ENCODE assay signal across 9 mouse cellular contexts in genomic region chr12:24746579-24747296, GRCm38 (mm10). TPM values are rescaled to one million over a fixed set of nuclear protein-coding genes. Genes with fewer than 3 reads are reported as not detected.
DNase-seq lines count a peak whose midpoint lies in the region; ATAC-seq and TF ChIP-seq lines count a peak whose summit lies in the region.
"Had no signal": no experiment of that assay in that cellular context is flagged by ENCODE, and none has a peak within 500 bp of the region (broad histone marks: within the 10 kb centered on the region; RNA-seq: fewer than 3 reads in every experiment).

No protein-coding gene starts in this region.

- H3K4me1 ChIP-seq in intestine, embryonic 14.5 days (replicated peaks; ENCODE audit: control insufficient read depth, insufficient read depth, low read length), result peaks cover 4% of the 10 kb centered on the region; the same call in 1 of the 2 replicates
- H3K4me1 ChIP-seq in intestine, postnatal 0 days (replicated peaks; ENCODE audit: control insufficient read depth, insufficient read depth, low read length), result no peaks in the 10 kb centered on the region
- H3K4me1 ChIP-seq in embryonic facial prominence, embryonic 12.5 days, result peaks cover 15% of the 10 kb centered on the region; the same call in 1 of the 2 replicates
- peaks cover 5% of the 10 kb centered on the region for H3K4me1 ChIP-seq in hindbrain, embryonic 16.5 days (ENCODE audit: control insufficient read depth, insufficient read depth, low read depth, low read length)
- H3K4me1 ChIP-seq in midbrain, embryonic 15.5 days, result peaks cover 8% of the 10 kb centered on the region; the same call in 1 of the 2 replicates
- H3K4me1 ChIP-seq in liver, postnatal 0 days (ENCODE audit: insufficient read depth), result no peaks in the 10 kb centered on the region

- TF ChIP-seq CTCF in intestine, postnatal 0 days (IDR thresholded peaks at IDR 0.05; ENCODE audit: low read depth), result no peak
- no peak for TF ChIP-seq CTCF in liver, postnatal 0 days (IDR thresholded peaks at IDR 0.05; ENCODE audit: low read depth)

- H3K4me2 ChIP-seq in intestine, embryonic 14.5 days (ENCODE audit: low read length), result no peak overlapping the region
- no peak overlapping the region for H3K4me2 ChIP-seq in intestine, postnatal 0 days (replicated peaks; ENCODE audit: low read depth)
- no peak overlapping the region for H3K4me2 ChIP-seq in embryonic facial prominence, embryonic 12.5 days (replicated peaks)
- no peak overlapping the region for H3K4me2 ChIP-seq in hindbrain, embryonic 16.5 days (ENCODE audit: low read length)
- no peak overlapping the region for H3K4me2 ChIP-seq in midbrain, embryonic 15.5 days
- H3K4me2 ChIP-seq in liver, postnatal 0 days (ENCODE audit: low read depth, low read length), result no peak overlapping the region

- no peak for TF ChIP-seq EP300 in liver, postnatal 0 days (IDR thresholded peaks at IDR 0.05; ENCODE audit: low read depth)

- no peak for DNase-seq in intestine, embryonic 14.5 days (ENCODE audit: low spot score)
- no peak for DNase-seq in testis, postnatal 14 days (ENCODE audit: low spot score)
- no peak for DNase-seq in liver, postnatal 0 days
- DNase-seq: liver had no signal

- peak overlapping the region; percentile 18; the same call in 1 of the 2 replicates for H3K27ac ChIP-seq in intestine, embryonic 14.5 days (ENCODE audit: low read depth)
- H3K27ac ChIP-seq in intestine, postnatal 0 days (ENCODE audit: low read depth, low read length), result no peak overlapping the region
- peak overlapping the region; percentile 36 for H3K27ac ChIP-seq in embryonic facial prominence, embryonic 12.5 days
- H3K27ac ChIP-seq in hindbrain, embryonic 16.5 days (ENCODE audit: low read depth, low read length), result peak overlapping the region; percentile 59
- H3K27ac ChIP-seq in midbrain, embryonic 15.5 days, result peak overlapping the region; percentile 19
- H3K27ac ChIP-seq in liver, postnatal 0 days (ENCODE audit: low read depth), result no peak overlapping the region

- no peaks in the 10 kb centered on the region for H3K9me3 ChIP-seq in intestine, embryonic 14.5 days (ENCODE audit: control insufficient read depth, low read length)
- no peaks in the 10 kb centered on the region for H3K9me3 ChIP-seq in intestine, postnatal 0 days (ENCODE audit: control insufficient read depth)
- no peaks in the 10 kb centered on the region for H3K9me3 ChIP-seq in embryonic facial prominence, embryonic 12.5 days
- no peaks in the 10 kb centered on the region for H3K9me3 ChIP-seq in hindbrain, embryonic 16.5 days (ENCODE audit: control insufficient read depth, low read length)
- no peaks in the 10 kb centered on the region for H3K9me3 ChIP-seq in midbrain, embryonic 15.5 days
- H3K9me3 ChIP-seq in liver, postnatal 0 days (ENCODE audit: low read length), result no peaks in the 10 kb centered on the region

- no peaks in the 10 kb centered on the region for H3K27me3 ChIP-seq in intestine, embryonic 14.5 days (replicated peaks; ENCODE audit: control insufficient read depth, insufficient read depth, low read length)
- no peaks in the 10 kb centered on the region for H3K27me3 ChIP-seq in intestine, postnatal 0 days (replicated peaks; ENCODE audit: control insufficient read depth, insufficient read depth, low read length)
- no peaks in the 10 kb centered on the region for H3K27me3 ChIP-seq in embryonic facial prominence, embryonic 12.5 days
- H3K27me3 ChIP-seq in hindbrain, embryonic 16.5 days (replicated peaks; ENCODE audit: control insufficient read depth, insufficient read depth, low read length), result no peaks in the 10 kb centered on the region
- H3K27me3 ChIP-seq in midbrain, embryonic 15.5 days (replicated peaks), result no peaks in the 10 kb centered on the region
- H3K27me3 ChIP-seq in liver, postnatal 0 days (ENCODE audit: insufficient read depth, low read length), result no peaks in the 10 kb centered on the region

- 49% methylated on average over 5 of the region's 5 CpGs for whole genome bisulfite sequencing in intestine, embryonic 14.5 days
- 49% methylated on average over 5 of the region's 5 CpGs for WGBS in intestine, postnatal 0 days
- 52% methylated on average over 5 of the region's 5 CpGs for WGBS in embryonic facial prominence, embryonic 12.5 days
- WGBS in hindbrain, embryonic 16.5 days, result 34% methylated on average over 5 of the region's 5 CpGs
- 30% methylated on average over 5 of the region's 5 CpGs for WGBS in midbrain, embryonic 15.5 days
- WGBS in liver, postnatal 0 days (ENCODE audit: insufficient replicate concordance), result 59% methylated on average over 5 of the region's 5 CpGs

- ATAC-seq in intestine, embryonic 14.5 days (replicated peaks; ENCODE audit: low FRiP score, low TSS enrichment, low read depth), result no peak
- ATAC-seq in intestine, postnatal 0 days, result no peak
- ATAC-seq in embryonic facial prominence, embryonic 12.5 days (ENCODE audit: insufficient number of reproducible peaks, insufficient read depth, low FRiP score, low TSS enrichment), result peak; percentile 26; the same call in 1 of the 2 replicates
- peak; percentile 55 for ATAC-seq in hindbrain, embryonic 16.5 days
- ATAC-seq in midbrain, embryonic 15.5 days (replicated peaks), result 0 out of 2 replicates have a peak, but pooled peaks have one; percentile 20
- ATAC-seq in liver, postnatal 0 days, result no peak
- ATAC-seq in cerebellum, adult (ENCODE audit: insufficient number of reproducible peaks, low FRiP score, low TSS enrichment), result no peak

- H3K4me3 ChIP-seq in intestine, embryonic 14.5 days (ENCODE audit: low read depth, low read length), result no peak overlapping the region
- H3K4me3 ChIP-seq in intestine, postnatal 0 days (ENCODE audit: low read depth, low read length), result no peak overlapping the region
- no peak overlapping the region for H3K4me3 ChIP-seq in embryonic facial prominence, embryonic 12.5 days
- no peak overlapping the region for H3K4me3 ChIP-seq in hindbrain, embryonic 16.5 days (ENCODE audit: low read length)
- H3K4me3 ChIP-seq in midbrain, embryonic 15.5 days, result no peak overlapping the region
- no peak overlapping the region for H3K4me3 ChIP-seq in liver, postnatal 0 days (ENCODE audit: low read depth, low read length)

- no peak overlapping the region for H3K9ac ChIP-seq in intestine, embryonic 14.5 days (ENCODE audit: low read length)
- H3K9ac ChIP-seq in intestine, postnatal 0 days (ENCODE audit: low read depth, low read length), result no peak overlapping the region
- H3K9ac ChIP-seq in embryonic facial prominence, embryonic 12.5 days, result no peak overlapping the region
- H3K9ac ChIP-seq in hindbrain, embryonic 16.5 days (ENCODE audit: low read depth, low read length), result no peak overlapping the region
- H3K9ac ChIP-seq in midbrain, embryonic 15.5 days, result no peak overlapping the region
- H3K9ac ChIP-seq in liver, postnatal 0 days (replicated peaks), result no peak overlapping the region

- no peaks in the 10 kb centered on the region for H3K36me3 ChIP-seq in intestine, embryonic 14.5 days (ENCODE audit: control insufficient read depth, insufficient read depth, low read length)
- no peaks in the 10 kb centered on the region for H3K36me3 ChIP-seq in intestine, postnatal 0 days (ENCODE audit: control insufficient read depth, insufficient read depth)
- no peaks in the 10 kb centered on the region for H3K36me3 ChIP-seq in embryonic facial prominence, embryonic 12.5 days
- H3K36me3 ChIP-seq in hindbrain, embryonic 16.5 days (ENCODE audit: control insufficient read depth, insufficient read depth, low read length), result no peaks in the 10 kb centered on the region
- H3K36me3 ChIP-seq in midbrain, embryonic 15.5 days (replicated peaks), result no peaks in the 10 kb centered on the region
- H3K36me3 ChIP-seq in liver, postnatal 0 days (replicated peaks; ENCODE audit: insufficient read depth, low read length), result no peaks in the 10 kb centered on the region

RNA-seq across cellular contexts. Expression of gene Rrm2, which starts 38.7 kb away (rescaled TPM):
- 160 and 162 TPM in 2 replicates for polyA plus RNA-seq in intestine, embryonic 14.5 days (2014; fragmentation: Nextera tagmentation; extraction: Ambion mirVana)
- 36.9 and 37.4 TPM in 2 replicates for polyA plus RNA-seq in intestine, postnatal 0 days (2015; fragmentation: Nextera tagmentation; extraction: Ambion mirVana)
- 289 and 307 TPM in 2 replicates for polyA plus RNA-seq in embryonic facial prominence, embryonic 12.5 days (2016; fragmentation: Nextera tagmentation; extraction: Ambion mirVana)
- polyA plus RNA-seq in hindbrain, embryonic 16.5 days (2015; fragmentation: Nextera tagmentation; extraction: Ambion mirVana), result 54.2 and 66.2 TPM in 2 replicates
- 46.2 and 48.6 TPM in 2 replicates for polyA plus RNA-seq in midbrain, embryonic 15.5 days (2015; fragmentation: Nextera tagmentation; extraction: Ambion mirVana)
- 235 and 276 TPM in 2 replicates for polyA plus RNA-seq in liver, postnatal 0 days (2015; fragmentation: Nextera tagmentation; extraction: Ambion mirVana)

Comparison
In these comparisons a context has a peak if more than half of its experiments do, and no peak if none do; other contexts are left out.
1. H3K27ac ChIP-seq: peak in intestine, embryonic 14.5 days (single experiment), embryonic facial prominence, embryonic 12.5 days (single experiment), hindbrain, embryonic 16.5 days (single experiment) and midbrain, embryonic 15.5 days (single experiment); none in intestine, postnatal 0 days (single experiment) and liver, postnatal 0 days (single experiment).
2. ATAC-seq: peak in embryonic facial prominence, embryonic 12.5 days (single experiment), hindbrain, embryonic 16.5 days (single experiment) and midbrain, embryonic 15.5 days (single experiment); none in intestine, embryonic 14.5 days (single experiment), intestine, postnatal 0 days (single experiment), liver, postnatal 0 days (single experiment) and cerebellum, adult (single experiment).